Mouse (Mus musculus) urinary bladder, adult 18-20 months (tissue): ENCODE measurements around the gene Snx4.

Experiments
- DNase-seq, 2 experiments: peaks; one replicate each; pipeline ENCODE4 v3.0.0; 2022; ENCODE audit warnings: low spot score in 2 of 2, mixed read lengths in 2 of 2

Snx4 gene

DNA sequence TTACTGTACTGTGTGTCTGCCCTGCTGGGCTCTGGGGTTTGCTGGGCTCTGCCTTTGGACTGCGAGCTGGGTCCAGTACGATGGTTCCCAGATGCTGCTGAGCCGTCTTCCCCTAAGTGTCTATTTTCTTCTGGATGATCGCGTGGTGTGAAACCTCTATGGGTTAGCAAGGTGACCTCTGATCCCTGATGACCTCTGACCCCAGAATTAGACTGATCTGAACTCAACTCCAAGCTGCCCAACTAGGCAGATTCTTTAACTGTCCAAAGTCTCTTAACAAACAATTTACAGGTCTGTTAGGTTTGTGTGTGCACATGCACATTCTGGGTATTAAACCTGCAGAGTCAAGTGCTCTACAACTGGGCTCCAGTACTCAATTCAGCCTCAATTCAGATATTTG is 91.9 kb downstream of the Snx4 start:
- DNase-seq, result no peak

DNA sequence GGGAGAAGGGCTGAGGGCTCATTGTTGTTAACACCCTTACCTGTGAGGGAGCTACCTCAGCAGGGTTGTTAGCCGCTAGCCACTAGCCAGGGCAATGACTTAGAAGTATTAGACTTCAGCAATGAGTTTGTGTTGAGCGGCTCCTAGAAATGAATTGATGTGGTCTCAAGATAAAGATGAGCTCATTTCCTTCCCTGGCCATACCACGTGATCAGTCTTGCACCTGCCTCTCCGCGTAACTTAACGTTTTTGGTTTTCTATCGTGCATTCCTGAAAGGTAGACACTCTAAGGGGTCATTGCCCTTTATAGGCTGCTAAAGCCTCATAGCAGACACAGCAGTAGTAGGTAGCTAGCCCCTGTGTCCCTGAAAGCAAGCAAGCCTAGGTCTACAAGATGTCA is 92.4 kb downstream of the Snx4 start:
- DNase-seq, result no peak

DNA sequence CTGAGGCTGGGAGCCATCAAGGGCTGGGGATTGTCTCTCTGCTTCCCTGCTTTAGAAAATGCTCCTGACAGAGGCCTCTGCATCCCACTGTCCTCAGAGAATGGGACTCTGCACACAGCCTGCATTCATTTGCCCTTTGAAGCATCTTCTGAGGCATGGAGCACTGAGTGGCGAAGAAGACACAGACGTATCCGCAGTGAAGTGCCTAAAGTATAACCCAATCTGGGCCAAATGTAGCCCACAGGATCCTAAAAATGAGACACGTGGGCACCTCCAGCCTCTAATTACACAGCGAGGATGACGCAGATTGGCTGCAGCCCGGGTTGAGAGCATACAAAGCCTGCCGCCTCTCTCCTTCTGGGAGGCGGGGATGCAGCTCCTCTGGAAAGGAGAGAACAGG is 93.1 kb downstream of the Snx4 start:
- DNase-seq, result no peak

DNA sequence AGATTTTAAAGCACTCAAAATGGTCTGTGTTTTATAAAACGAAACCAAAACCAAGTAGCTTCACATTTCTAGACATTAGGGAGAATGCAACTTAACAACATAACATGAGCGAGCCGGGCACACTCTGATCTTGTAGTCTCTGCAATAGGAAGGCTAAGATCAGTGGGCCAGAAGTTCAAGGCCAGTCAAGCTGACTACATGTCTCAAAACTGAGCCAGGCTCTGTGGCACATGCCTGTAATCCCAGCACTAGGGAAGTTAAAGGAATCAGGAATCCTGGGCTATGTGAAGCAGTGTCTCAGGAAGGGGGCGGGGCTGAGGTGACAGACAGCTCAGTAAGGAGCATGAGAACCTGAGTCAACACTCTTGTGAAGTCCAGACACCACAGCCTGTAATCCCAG is 93.6 kb downstream of the Snx4 start:
- DNase-seq, result no peak

DNA sequence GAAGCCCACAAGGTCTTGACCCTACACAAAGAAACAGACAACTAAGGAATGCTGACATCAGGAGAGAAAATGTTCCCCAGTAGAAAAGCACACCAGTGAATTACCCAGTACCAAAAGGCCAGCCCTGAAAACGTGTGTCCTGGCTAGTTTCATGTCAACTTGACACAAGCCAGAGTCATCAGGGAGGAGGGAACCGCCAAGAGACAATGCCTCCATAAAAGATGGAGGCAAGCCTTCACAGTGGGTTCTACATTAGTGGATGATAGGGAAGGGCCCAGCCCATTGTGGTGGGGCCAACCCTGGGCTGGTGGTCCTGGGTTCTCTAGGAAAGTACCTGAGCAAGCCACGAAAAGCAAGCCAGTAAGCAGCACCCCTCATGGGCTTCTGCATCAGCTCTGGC is 95.1 kb downstream of the Snx4 start:
- no peak for DNase-seq

DNA sequence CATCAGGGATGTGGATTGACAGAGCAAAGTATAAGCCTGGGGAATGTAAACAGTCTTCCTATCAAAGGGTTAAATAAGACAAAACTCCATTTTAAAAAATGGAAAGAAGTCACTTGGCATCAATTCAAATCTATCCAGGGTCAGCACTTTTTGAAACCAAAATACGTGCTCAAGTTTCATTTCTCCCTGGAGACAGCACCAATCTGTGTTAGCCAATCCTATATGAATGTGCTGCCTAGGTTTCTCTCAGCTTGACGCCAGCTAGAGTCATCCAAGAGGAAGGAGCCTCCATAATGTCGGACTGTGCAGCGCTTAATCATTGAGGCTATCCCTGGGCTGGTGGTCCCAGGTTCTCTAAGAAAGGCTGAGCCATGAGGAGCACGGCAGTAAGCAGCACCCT is 95.9 kb downstream of the Snx4 start:
- DNase-seq, result no peak
